Mouse (Mus musculus) lung, embryonic 14.5 days (tissue): ENCODE results near the gene Ddit4. TPM values are rescaled to one million over a fixed set of nuclear protein-coding genes. Genes with fewer than 3 reads are reported as not detected.

Source experiments
- ATAC-seq: fragments of 200-750 bp; cut with Nextera tagmentation; 2 replicates; pipeline ENCODE4 v1.8.0; 2017; ENCODE audit warnings: mild to moderate bottlenecking, moderate TSS enrichment, moderate library complexity; ENCODE audit not compliant: insufficient read depth
- DNase-seq: peaks from one replicate; pipeline ENCODE4 v3.0.0-alpha.2; 2015
- H3K27ac ChIP-seq: fragments of 300-500 bp; sonication (generic); 2 replicates; pipeline ENCODE4 v1.5.1; 2014; ENCODE audit warnings: low read depth, mild to moderate bottlenecking, moderate library complexity
- H3K27me3 ChIP-seq: fragments of 300-500 bp; sonication (generic); 2 replicates; pipeline ENCODE4 v1.6.1; 2014; ENCODE audit warnings: low read length, control low read depth; ENCODE audit not compliant: insufficient read depth
- H3K36me3 ChIP-seq: fragments of 300-500 bp; sonication (generic); 2 replicates; pipeline ENCODE4 v1.6.1; 2014; ENCODE audit warnings: control low read depth; ENCODE audit not compliant: insufficient read depth
- H3K4me1 ChIP-seq: fragments of 300-500 bp; sonication (generic); 2 replicates; pipeline ENCODE4 v1.6.1; 2014; ENCODE audit warnings: antibody characterized with exemption, control low read depth; ENCODE audit not compliant: insufficient read depth
- H3K4me2 ChIP-seq: fragments of 300-500 bp; sonication (generic); 2 replicates; pipeline ENCODE4 v1.6.1; 2014; ENCODE audit warnings: mild to moderate bottlenecking
- H3K4me3 ChIP-seq: fragments of 300-500 bp; sonication (generic); 2 replicates; pipeline ENCODE4 v1.5.1; 2014; ENCODE audit warnings: low read depth, low read length
- H3K9ac ChIP-seq: fragments of 300-500 bp; sonication (generic); 2 replicates; pipeline ENCODE4 v1.6.1; 2014
- H3K9me3 ChIP-seq: fragments of 300-500 bp; sonication (generic); 2 replicates; pipeline ENCODE4 v1.6.1; 2016; ENCODE audit warnings: low read depth, low read length, control low read depth
- CTCF ChIP-seq: IDR thresholded peaks from 2 replicates; pipeline ENCODE4 v1.5.1; 2016; ENCODE audit warnings: antibody characterized with exemption, low read depth
- WGBS: fragments of 180-500 bp; shearing (Covaris S2); extraction: QIAGEN DNeasy Blood & Tissue Kit; methylation state at CpG from one replicate; pipeline ENCODE4 v1.1.7; 2014; 5-methylcytosine and 5-hydroxymethylcytosine counted together
- polyA plus RNA-seq: library from polyadenylated mRNA; unstranded; fragments of >200 nt; fragmentation: Nextera tagmentation; extraction: Ambion mirVana; gene quantifications from 2 replicates; pipeline ENCODE4 v1.2.1, GENCODE M21; 2014

The Ddit4 gene
- polyA plus RNA-seq, 1 experiment from 2014 or later = 3.5 TPM

DNA sequence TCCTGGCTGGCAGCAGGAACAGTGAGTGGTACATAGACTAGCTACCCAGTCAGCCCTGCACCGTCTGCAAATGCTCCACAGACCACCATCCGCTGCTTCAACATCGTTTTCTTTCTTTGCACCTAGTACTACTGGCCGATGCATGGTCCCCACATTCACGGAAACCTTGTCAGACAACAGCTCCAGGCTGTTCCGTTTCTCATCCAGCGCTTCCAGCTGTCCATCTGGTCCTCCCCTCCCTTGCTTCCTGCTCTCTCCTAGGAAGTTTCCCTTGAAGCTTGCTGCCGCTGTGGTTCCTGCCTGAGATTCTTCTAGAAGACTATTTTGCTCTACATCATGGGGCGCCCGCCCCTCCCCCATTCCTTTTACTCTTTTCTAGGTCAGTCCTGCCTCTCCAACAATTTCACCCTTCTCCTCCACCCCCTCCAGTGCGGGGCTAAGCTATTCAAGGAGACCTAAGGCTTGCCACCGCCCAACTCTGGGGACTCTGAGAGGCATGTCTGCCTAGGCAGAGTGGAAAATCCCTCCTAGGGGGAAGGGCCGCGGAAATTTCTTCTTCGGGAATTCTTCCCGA lies 8.7 kb downstream of the Ddit4 start:
- TF ChIP-seq CTCF = no peak
- Histone ChIP-seq H3K36me3 (no peaks in the 10 kb centered on the region), H3K4me3 (peak overlapping the region; percentile 20), H3K4me1 (peaks cover 12% of the 10 kb centered on the region; the same call in 1 of the 2 replicates), H3K27me3 (no peaks in the 10 kb centered on the region), H3K27ac (peak overlapping the region; percentile 92), H3K4me2 (peak overlapping the region; percentile 62), H3K9ac (peak overlapping the region; percentile 45), H3K9me3 (no peaks in the 10 kb centered on the region)
- ATAC-seq (peak; percentile 85), DNase-seq (peak; percentile 76)
- 1% methylated on average over 16 of the region's 16 CpGs for WGBS

- H3K36me3 ChIP-seq = no peaks in the 10 kb centered on the region
- H3K4me3 ChIP-seq = peak overlapping the region; percentile 20; the same call in 1 of the 2 replicates
- H3K4me1 ChIP-seq = peaks cover 12% of the 10 kb centered on the region; the same call in 1 of the 2 replicates
- H3K9me3 ChIP-seq = no peaks in the 10 kb centered on the region
- H3K4me2 ChIP-seq = peak overlapping the region; percentile 62
- no peak for TF ChIP-seq CTCF
- WGBS = 42% methylated on average over 21 of the region's 21 CpGs
- no peak for DNase-seq
- no peaks in the 10 kb centered on the region for H3K27me3 ChIP-seq
- peak overlapping the region; percentile 92 for H3K27ac ChIP-seq
- peak overlapping the region; percentile 45 for H3K9ac ChIP-seq
- no peak for ATAC-seq
Observed at GRCm38 (mm10) chr10:59942281-59942846, 9.3 kb downstream of the Ddit4 start.

DNA sequence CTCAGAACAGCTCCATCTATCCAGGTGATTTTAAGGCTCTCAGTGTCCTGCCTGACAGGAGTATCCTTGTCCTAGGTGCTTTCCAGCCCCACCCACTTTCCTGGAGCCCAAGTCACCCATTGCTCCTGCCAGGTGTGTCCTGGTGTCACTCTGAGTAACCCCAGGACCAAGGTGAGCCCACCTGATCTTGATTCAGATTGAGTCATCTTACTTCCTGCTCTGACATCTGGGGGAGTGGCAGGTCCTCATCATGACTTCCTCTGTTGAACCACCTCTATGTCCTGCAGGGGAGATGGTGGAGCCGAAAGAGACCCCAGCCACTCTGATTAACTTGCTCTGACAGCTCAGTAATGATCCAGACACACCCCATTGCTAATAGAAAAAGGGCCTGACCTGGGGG lies 12.6 kb downstream of the Ddit4 start:
- WGBS = 80% methylated on average over 1 of the region's 1 CpGs

GRCm38 (mm10) chr10:59938662-59939061 lies 13.0 kb downstream of the Ddit4 start:
- Histone ChIP-seq H3K36me3 (no peaks in the 10 kb centered on the region), H3K27ac (no peak overlapping the region), H3K9ac (no peak overlapping the region), H3K4me2 (no peak overlapping the region), H3K9me3 (no peaks in the 10 kb centered on the region), H3K4me3 (no peak overlapping the region), H3K27me3 (no peaks in the 10 kb centered on the region), H3K4me1 (peaks cover 12% of the 10 kb centered on the region; the same call in 1 of the 2 replicates)
- TF ChIP-seq CTCF = no peak
- 72% methylated on average over 5 of the region's 5 CpGs for WGBS
- no peak for ATAC-seq
- DNase-seq = no peak

More for the DNA sequence above, 12.6 kb downstream of the Ddit4 start:
- H3K4me2 ChIP-seq = no peak overlapping the region
- H3K4me3 ChIP-seq = no peak overlapping the region
- ATAC-seq (no peak), DNase-seq (no peak)
- H3K36me3 ChIP-seq = no peaks in the 10 kb centered on the region
- H3K9me3 ChIP-seq = no peaks in the 10 kb centered on the region
- H3K4me1 ChIP-seq = peaks cover 12% of the 10 kb centered on the region; the same call in 1 of the 2 replicates
- H3K9ac ChIP-seq = no peak overlapping the region
- H3K27ac ChIP-seq = no peak overlapping the region
- TF ChIP-seq CTCF = no peak
- H3K27me3 ChIP-seq = no peaks in the 10 kb centered on the region

GRCm38 (mm10) chr10:59936058-59936856 lies 15.4 kb downstream of the Ddit4 start:
- WGBS = 45% methylated on average over 8 of the region's 8 CpGs
- Histone ChIP-seq H3K9ac (no peak overlapping the region), H3K27ac (no peak overlapping the region), H3K36me3 (no peaks in the 10 kb centered on the region), H3K27me3 (no peaks in the 10 kb centered on the region), H3K4me2 (no peak overlapping the region), H3K4me1 (no peaks in the 10 kb centered on the region), H3K9me3 (no peaks in the 10 kb centered on the region), H3K4me3 (no peak overlapping the region)
- DNase-seq (no peak), ATAC-seq (0 out of 2 replicates have a peak, but pooled peaks have one; percentile 28)
- TF ChIP-seq CTCF = no peak

DNA sequence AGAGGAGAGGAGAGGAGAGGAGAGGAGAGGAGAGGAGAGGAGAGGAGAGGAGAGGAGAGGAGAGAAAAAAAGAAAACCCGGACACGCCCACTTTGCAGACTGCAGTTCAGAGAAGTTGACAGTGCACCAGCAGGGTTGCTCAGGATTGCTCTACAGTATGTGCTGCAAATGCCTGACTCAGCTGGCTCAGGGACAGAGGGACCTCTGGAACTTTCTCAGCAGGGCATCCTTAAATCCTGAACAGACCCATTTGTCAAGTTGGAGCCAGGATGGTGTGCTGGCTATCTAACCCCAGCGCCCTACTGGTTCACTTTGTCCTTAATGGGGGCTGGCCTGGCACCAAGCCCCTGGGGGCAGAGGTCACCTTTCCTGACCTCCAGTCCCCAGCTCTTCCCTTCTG lies 17.6 kb downstream of the Ddit4 start:
- no peak for TF ChIP-seq CTCF
- H3K27ac ChIP-seq = no peak overlapping the region
- no peak overlapping the region for H3K4me3 ChIP-seq
- no peaks in the 10 kb centered on the region for H3K36me3 ChIP-seq
- no peaks in the 10 kb centered on the region for H3K27me3 ChIP-seq
- ATAC-seq = no peak
- no peak for DNase-seq
- no peak overlapping the region for H3K9ac ChIP-seq
- H3K4me1 ChIP-seq = no peaks in the 10 kb centered on the region
- no peaks in the 10 kb centered on the region for H3K9me3 ChIP-seq
- 57% methylated on average over 3 of the region's 3 CpGs for WGBS
- no peak overlapping the region for H3K4me2 ChIP-seq

DNA sequence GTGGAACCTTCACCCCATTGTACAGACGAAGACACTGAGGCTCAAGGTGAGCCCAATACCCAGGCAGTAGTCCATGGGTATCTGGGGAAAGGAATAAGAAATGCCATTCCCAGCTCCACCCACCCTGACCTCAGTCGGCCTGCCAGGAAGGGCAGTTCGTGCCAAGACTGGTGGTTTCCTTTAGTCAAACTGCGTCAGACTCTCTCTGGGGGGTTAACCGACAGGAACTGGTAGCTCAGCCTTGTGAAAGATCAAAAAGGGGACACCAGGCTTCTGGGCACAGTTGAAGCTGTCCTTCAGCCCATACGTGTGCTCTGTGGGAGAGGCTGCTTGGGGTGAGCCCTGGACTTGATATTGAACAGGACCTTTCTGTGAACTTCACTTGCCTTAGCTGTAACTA lies 19.1 kb downstream of the Ddit4 start:
- no peak overlapping the region for H3K4me2 ChIP-seq
- H3K9ac ChIP-seq = no peak overlapping the region
- 73% methylated on average over 6 of the region's 6 CpGs for WGBS
- H3K27me3 ChIP-seq = no peaks in the 10 kb centered on the region
- H3K27ac ChIP-seq = no peak overlapping the region
- H3K4me3 ChIP-seq = no peak overlapping the region
- TF ChIP-seq CTCF = no peak
- no peaks in the 10 kb centered on the region for H3K36me3 ChIP-seq
- no peaks in the 10 kb centered on the region for H3K9me3 ChIP-seq
- DNase-seq (peak; percentile 36), ATAC-seq (no peak)
- no peaks in the 10 kb centered on the region for H3K4me1 ChIP-seq
